Mouse (Mus musculus): ENCODE results near the gene 4931406P16Rik. TPM values are rescaled to one million over a fixed set of nuclear protein-coding genes. Genes with fewer than 3 reads are reported as not detected.

4931406P16Rik gene
- polyA plus RNA-seq, 1 experiment: 15.8 TPM

GRCm38 (mm10) chr7:34298818-34299217 lies 14.5 kb downstream of the 4931406P16Rik start:
- Histone ChIP-seq H3K4me1 (ENCODE audit: control insufficient read depth, insufficient read depth, insufficient read length, low read length) (no peaks in the 10 kb centered on the region), H3K4me3 (ENCODE audit: low read depth, low read length) (no peak overlapping the region), H3K36me3 (ENCODE audit: control insufficient read depth, insufficient read depth, low read length) (no peaks in the 10 kb centered on the region), H3K27me3 (ENCODE audit: control insufficient read depth, insufficient read depth, low read length) (no peaks in the 10 kb centered on the region), H3K27ac (ENCODE audit: insufficient read depth, low read depth, low read length) (no peak overlapping the region)
- 94% methylated on average over 2 of the region's 2 CpGs for WGBS
- TF ChIP-seq CTCF (IDR thresholded peaks at IDR 0.05; ENCODE audit: extremely low read depth, insufficient read length, insufficient replicate concordance, low read depth, low read length) (no peak), POLR2A (IDR thresholded peaks at IDR 0.05; ENCODE audit: low read depth, low read length) (no peak)

- Histone ChIP-seq H3K36me3 (ENCODE audit: control insufficient read depth, insufficient read depth, low read length) (no peaks in the 10 kb centered on the region), H3K27me3 (ENCODE audit: control insufficient read depth, insufficient read depth, low read length) (no peaks in the 10 kb centered on the region)
- 67% methylated on average over 3 of the region's 3 CpGs for WGBS
These were observed 17.2 kb downstream of the 4931406P16Rik start for GRCm38 (mm10) chr7:34296124-34296523.

GRCm38 (mm10) chr7:34292633-34293032 lies 20.7 kb downstream of the 4931406P16Rik start:
- H3K4me1 ChIP-seq (ENCODE audit: control insufficient read depth, insufficient read depth, insufficient read length, low read length): no peaks in the 10 kb centered on the region
- no peaks in the 10 kb centered on the region for H3K36me3 ChIP-seq (ENCODE audit: control insufficient read depth, insufficient read depth, low read length)
- no peak for TF ChIP-seq CTCF (IDR thresholded peaks at IDR 0.05; ENCODE audit: extremely low read depth, insufficient read length, insufficient replicate concordance, low read depth, low read length)
- no peak for TF ChIP-seq POLR2A (IDR thresholded peaks at IDR 0.05; ENCODE audit: low read depth, low read length)
- H3K27me3 ChIP-seq (ENCODE audit: control insufficient read depth, insufficient read depth, low read length): no peaks in the 10 kb centered on the region
- H3K4me3 ChIP-seq (ENCODE audit: low read depth, low read length): no peak overlapping the region
- WGBS: 85% methylated on average over 2 of the region's 2 CpGs
- no peak overlapping the region for H3K27ac ChIP-seq (ENCODE audit: insufficient read depth, low read depth, low read length)

More at GRCm38 (mm10) chr7:34296124-34296523, 17.2 kb downstream of the 4931406P16Rik start:
- Histone ChIP-seq H3K4me1 (ENCODE audit: control insufficient read depth, insufficient read depth, insufficient read length, low read length) (no peaks in the 10 kb centered on the region), H3K4me3 (ENCODE audit: low read depth, low read length) (no peak overlapping the region), H3K27ac (ENCODE audit: insufficient read depth, low read depth, low read length) (no peak overlapping the region)
- TF ChIP-seq CTCF (IDR thresholded peaks at IDR 0.05; ENCODE audit: extremely low read depth, insufficient read length, insufficient replicate concordance, low read depth, low read length): no peak
- TF ChIP-seq POLR2A (IDR thresholded peaks at IDR 0.05; ENCODE audit: low read depth, low read length): no peak

GRCm38 (mm10) chr7:34291265-34291664 lies 22.1 kb downstream of the 4931406P16Rik start:
- H3K36me3 ChIP-seq (ENCODE audit: control insufficient read depth, insufficient read depth, low read length): no peaks in the 10 kb centered on the region
- TF ChIP-seq CTCF (IDR thresholded peaks at IDR 0.05; ENCODE audit: extremely low read depth, insufficient read length, insufficient replicate concordance, low read depth, low read length) (no peak), POLR2A (IDR thresholded peaks at IDR 0.05; ENCODE audit: low read depth, low read length) (no peak)
- no peaks in the 10 kb centered on the region for H3K27me3 ChIP-seq (ENCODE audit: control insufficient read depth, insufficient read depth, low read length)
- H3K27ac ChIP-seq (ENCODE audit: insufficient read depth, low read depth, low read length): no peak overlapping the region; the same call in 1 of the 2 replicates
- H3K4me1 ChIP-seq (ENCODE audit: control insufficient read depth, insufficient read depth, insufficient read length, low read length): no peaks in the 10 kb centered on the region
- 37% methylated on average over 1 of the region's 1 CpGs for WGBS
- no peak overlapping the region for H3K4me3 ChIP-seq (ENCODE audit: low read depth, low read length)

- H3K36me3 ChIP-seq (ENCODE audit: control insufficient read depth, insufficient read depth, low read length): no peaks in the 10 kb centered on the region
- no peaks in the 10 kb centered on the region for H3K4me1 ChIP-seq (ENCODE audit: control insufficient read depth, insufficient read depth, insufficient read length, low read length)
- H3K4me3 ChIP-seq (ENCODE audit: low read depth, low read length): no peak overlapping the region
- H3K27me3 ChIP-seq (ENCODE audit: control insufficient read depth, insufficient read depth, low read length): no peaks in the 10 kb centered on the region
- H3K27ac ChIP-seq (ENCODE audit: insufficient read depth, low read depth, low read length): no peak overlapping the region; the same call in 1 of the 2 replicates
- no peak for TF ChIP-seq CTCF (IDR thresholded peaks at IDR 0.05; ENCODE audit: extremely low read depth, insufficient read length, insufficient replicate concordance, low read depth, low read length)
- TF ChIP-seq POLR2A (IDR thresholded peaks at IDR 0.05; ENCODE audit: low read depth, low read length): no peak
These were observed 22.8 kb downstream of the 4931406P16Rik start for GRCm38 (mm10) chr7:34290450-34291151.

- WGBS: 86% methylated on average over 2 of the region's 2 CpGs
- peaks cover 6% of the 10 kb centered on the region; the same call in 1 of the 2 replicates for H3K36me3 ChIP-seq (ENCODE audit: control insufficient read depth, insufficient read depth, low read length)
- TF ChIP-seq CTCF (IDR thresholded peaks at IDR 0.05; ENCODE audit: extremely low read depth, insufficient read length, insufficient replicate concordance, low read depth, low read length): no peak
- TF ChIP-seq POLR2A (IDR thresholded peaks at IDR 0.05; ENCODE audit: low read depth, low read length): no peak
These were observed 35.7 kb downstream of the 4931406P16Rik start for GRCm38 (mm10) chr7:34277656-34278055.

GRCm38 (mm10) chr7:34276066-34276465 lies 37.3 kb downstream of the 4931406P16Rik start:
- no peaks in the 10 kb centered on the region for H3K27me3 ChIP-seq (ENCODE audit: control insufficient read depth, insufficient read depth, low read length)
- H3K27ac ChIP-seq (ENCODE audit: insufficient read depth, low read depth, low read length): no peak overlapping the region
- no peak for TF ChIP-seq POLR2A (IDR thresholded peaks at IDR 0.05; ENCODE audit: low read depth, low read length)
- TF ChIP-seq CTCF (IDR thresholded peaks at IDR 0.05; ENCODE audit: extremely low read depth, insufficient read length, insufficient replicate concordance, low read depth, low read length): no peak
- 68% methylated on average over 3 of the region's 3 CpGs for WGBS
- H3K4me1 ChIP-seq (ENCODE audit: control insufficient read depth, insufficient read depth, insufficient read length, low read length): no peaks in the 10 kb centered on the region
- no peak overlapping the region for H3K4me3 ChIP-seq (ENCODE audit: low read depth, low read length)
- H3K36me3 ChIP-seq (ENCODE audit: control insufficient read depth, insufficient read depth, low read length): peaks cover 6% of the 10 kb centered on the region; the same call in 1 of the 2 replicates

More at GRCm38 (mm10) chr7:34277656-34278055, 35.7 kb downstream of the 4931406P16Rik start:
- H3K27ac ChIP-seq (ENCODE audit: insufficient read depth, low read depth, low read length): no peak overlapping the region
- no peaks in the 10 kb centered on the region for H3K27me3 ChIP-seq (ENCODE audit: control insufficient read depth, insufficient read depth, low read length)
- H3K4me3 ChIP-seq (ENCODE audit: low read depth, low read length): no peak overlapping the region
- H3K4me1 ChIP-seq (ENCODE audit: control insufficient read depth, insufficient read depth, insufficient read length, low read length): no peaks in the 10 kb centered on the region

All from small intestine, adult 2 months (tissue).